Mouse (Mus musculus): ENCODE measurements around the gene Per1.
A peak's percentile ranks its signal among the peaks of the same experiment; 100 is the strongest.

The Per1 gene

GRCm38 (mm10) chr11:69094697-69095429, at the start of gene Per1:
Gene Per1, plus strand, starts transcription at chr11:69095217.
- DNase-seq: peak; percentile 100

- peak; percentile 60 for DNase-seq
Measured at GRCm38 (mm10) chr11:69045531-69046394, 49.3 kb upstream of the Per1 start, which contains the start of gene Aurkb. Gene Aurkb, plus strand, starts transcription at chr11:69045647.

- DNase-seq: no peak
Measured at GRCm38 (mm10) chr11:69046395-69046774, 48.6 kb upstream of the Per1 start.

- DNase-seq: no peak
Measured at GRCm38 (mm10) chr11:69047592-69047991, 47.4 kb upstream of the Per1 start.

- DNase-seq: no peak
Measured at GRCm38 (mm10) chr11:69048151-69048550, 46.9 kb upstream of the Per1 start.

GRCm38 (mm10) chr11:69050748-69051147, 44.3 kb upstream of the Per1 start:
- no peak for DNase-seq

- DNase-seq: no peak
Measured at GRCm38 (mm10) chr11:69051771-69052170, 43.2 kb upstream of the Per1 start.

GRCm38 (mm10) chr11:69052824-69053421, 42.1 kb upstream of the Per1 start:
- no peak for DNase-seq

GRCm38 (mm10) chr11:69053848-69054247, 41.2 kb upstream of the Per1 start:
- DNase-seq: no peak

GRCm38 (mm10) chr11:69058265-69058664, 36.8 kb upstream of the Per1 start:
- no peak for DNase-seq

- DNase-seq: no peak
Measured at GRCm38 (mm10) chr11:69058729-69059356, 36.2 kb upstream of the Per1 start.

- DNase-seq: peak; percentile 98
Measured at GRCm38 (mm10) chr11:69059357-69059974, 35.6 kb upstream of the Per1 start, which contains the start of gene Borcs6. Gene Borcs6, plus strand, starts transcription at chr11:69059717.

- no peak for DNase-seq
Measured at GRCm38 (mm10) chr11:69059975-69060411, 35.0 kb upstream of the Per1 start.

GRCm38 (mm10) chr11:69060448-69061254, 34.4 kb upstream of the Per1 start:
- DNase-seq: no peak

- no peak for DNase-seq
Measured at GRCm38 (mm10) chr11:69061255-69061912, 33.6 kb upstream of the Per1 start.

- DNase-seq: peak; percentile 70
Measured at GRCm38 (mm10) chr11:69062194-69062760, 32.7 kb upstream of the Per1 start.

- peak; percentile 94 for DNase-seq
Measured at GRCm38 (mm10) chr11:69062761-69063224, 32.2 kb upstream of the Per1 start.

GRCm38 (mm10) chr11:69063413-69064201, 31.4 kb upstream of the Per1 start:
- DNase-seq: no peak

All from kidney, adult 11 months (tissue).